Mouse (Mus musculus) kidney, postnatal 36 days (tissue): ENCODE measurements around the gene Tbcel.
A peak's percentile ranks its signal among the peaks of the same experiment; 100 is the strongest.

ENCODE experiments used
- DNase-seq, 2 experiments: peaks; one replicate each; pipeline ENCODE4 v3.0.0; 2021 to 2022; ENCODE audit warnings: mixed read lengths in 2 of 2

The Tbcel gene

DNA sequence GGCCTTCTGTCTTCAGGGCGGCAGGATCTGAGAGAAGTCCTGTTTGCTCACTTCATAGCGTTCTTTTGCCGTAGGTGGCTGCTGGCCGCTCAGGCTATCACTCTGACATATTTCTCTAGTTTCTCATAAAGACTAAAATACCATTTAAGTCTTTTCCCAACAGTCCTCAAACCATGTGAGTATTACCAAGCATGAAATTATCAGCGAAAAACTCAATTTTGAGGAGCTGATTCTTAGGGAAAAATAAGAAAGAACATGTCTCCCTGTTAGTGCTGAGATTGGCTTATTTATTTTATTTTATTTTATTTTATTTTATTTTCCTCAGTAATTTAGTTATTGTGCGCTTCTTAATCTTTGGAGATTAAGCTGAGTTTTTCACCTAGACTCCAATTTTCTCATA, at the start of gene Tbcel:
Tbcel (minus strand) TSS at position 101 of the 400 bp plus-strand sequence.
- DNase-seq, result no peak

GRCm38 (mm10) chr9:42555186-42555585, 47.6 kb upstream of the Tbcel start:
- DNase-seq, result no peak

DNA sequence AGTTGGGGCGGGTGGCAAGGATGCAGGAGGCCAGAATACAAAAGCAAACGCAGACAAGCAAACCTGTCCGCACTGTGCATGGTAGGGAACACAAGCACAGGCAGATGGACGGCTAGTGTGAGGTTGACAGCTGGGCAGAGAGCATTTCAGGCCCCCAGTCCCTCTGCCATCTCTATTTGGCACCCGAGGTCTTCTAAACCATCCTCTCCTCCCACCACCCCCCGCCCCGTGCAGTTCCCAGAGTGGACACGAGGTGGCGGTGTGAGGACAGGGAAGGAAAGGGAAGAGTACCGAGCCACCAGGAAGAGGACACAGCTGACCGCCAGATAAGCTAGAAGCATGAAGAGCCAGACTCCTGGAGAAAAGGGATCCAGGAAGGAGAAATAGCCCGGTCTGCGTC, 42.5 kb upstream of the Tbcel start:
- DNase-seq, result peak; percentile 20 to 83

GRCm38 (mm10) chr9:42548981-42549380, 41.4 kb upstream of the Tbcel start:
- no peak for DNase-seq

GRCm38 (mm10) chr9:42544521-42544920, 36.9 kb upstream of the Tbcel start:
- DNase-seq, result no peak

- no peak for DNase-seq
These were observed 25.9 kb upstream of the Tbcel start for GRCm38 (mm10) chr9:42533491-42533890.

GRCm38 (mm10) chr9:42533041-42533440, 25.4 kb upstream of the Tbcel start:
- no peak for DNase-seq

GRCm38 (mm10) chr9:42531951-42532350, 24.3 kb upstream of the Tbcel start:
- no peak for DNase-seq

GRCm38 (mm10) chr9:42530221-42531152, 22.9 kb upstream of the Tbcel start:
- no peak for DNase-seq

GRCm38 (mm10) chr9:42520587-42521084, 13.0 kb upstream of the Tbcel start:
- peak; percentile 26 to 47 for DNase-seq

- DNase-seq, result no peak
These were observed 10.6 kb upstream of the Tbcel start for GRCm38 (mm10) chr9:42518163-42518562.

- DNase-seq, result peak; percentile 6 to 24
These were observed 5.5 kb upstream of the Tbcel start for GRCm38 (mm10) chr9:42513159-42513558.

DNA sequence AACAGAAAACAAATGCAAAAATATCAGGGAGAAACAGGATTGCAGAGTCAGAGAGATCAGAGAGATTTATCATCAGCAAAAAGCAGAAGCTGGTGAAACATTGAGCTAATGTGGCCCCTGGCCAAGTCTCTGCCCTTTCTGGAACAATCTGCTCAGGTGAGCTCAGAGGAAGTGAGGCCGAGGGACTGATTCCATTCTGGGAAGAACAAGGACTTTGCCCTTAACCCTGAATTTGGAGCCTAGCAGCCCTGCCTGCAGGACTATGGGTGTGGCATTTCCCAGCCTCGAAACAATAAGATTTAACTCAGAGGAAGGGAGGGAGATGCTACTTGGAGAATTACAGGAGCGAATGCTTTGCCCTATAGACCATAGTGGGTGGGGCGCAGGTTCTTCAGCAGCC, 4.7 kb upstream of the Tbcel start:
- peak; percentile 86 to 89 for DNase-seq

DNA sequence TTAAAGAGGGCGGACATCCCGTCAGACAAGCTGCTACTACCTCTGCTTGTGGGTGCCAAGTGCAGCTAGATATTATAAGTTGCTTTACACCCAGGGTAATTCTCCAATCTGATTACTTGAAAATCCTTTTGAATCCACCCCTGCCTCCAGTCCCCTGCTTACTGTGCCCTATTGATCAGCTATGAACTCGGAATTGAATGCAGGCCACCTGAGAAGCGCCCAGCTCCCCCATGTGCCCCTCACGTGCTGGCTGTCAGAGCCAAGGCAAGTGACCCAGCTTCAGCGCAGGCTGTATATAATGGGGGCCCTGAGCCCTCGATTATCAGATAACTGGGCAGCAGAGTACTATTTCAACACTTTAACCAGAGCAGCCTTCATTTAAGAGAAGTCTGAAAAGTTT, 626 bp upstream of the Tbcel start:
- no peak for DNase-seq

DNA sequence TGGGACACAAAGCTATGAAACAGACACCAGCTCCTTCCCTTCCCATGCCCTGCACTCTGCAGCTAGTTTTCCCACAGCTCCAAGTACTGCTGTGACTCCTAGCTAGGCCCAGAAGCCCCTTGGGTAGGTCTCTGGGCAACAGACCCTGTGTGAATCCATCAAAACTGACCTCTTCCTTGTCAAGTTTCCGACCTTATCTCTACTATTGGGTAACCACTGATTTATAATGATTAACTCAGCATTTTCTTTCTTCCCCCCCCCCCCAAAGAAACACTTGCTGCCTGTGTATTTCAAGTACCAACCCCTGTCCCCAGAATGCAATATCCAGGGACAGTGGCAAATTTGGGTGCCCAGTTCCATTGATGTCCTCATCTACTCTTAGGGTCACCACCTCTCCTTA, 587 bp downstream of the Tbcel start:
- no peak for DNase-seq

- DNase-seq, result peak; percentile 62 to 63
These were observed 2.6 kb downstream of the Tbcel start for GRCm38 (mm10) chr9:42504971-42505510.

- DNase-seq, result no peak
These were observed 3.0 kb downstream of the Tbcel start for GRCm38 (mm10) chr9:42504559-42504958.

DNA sequence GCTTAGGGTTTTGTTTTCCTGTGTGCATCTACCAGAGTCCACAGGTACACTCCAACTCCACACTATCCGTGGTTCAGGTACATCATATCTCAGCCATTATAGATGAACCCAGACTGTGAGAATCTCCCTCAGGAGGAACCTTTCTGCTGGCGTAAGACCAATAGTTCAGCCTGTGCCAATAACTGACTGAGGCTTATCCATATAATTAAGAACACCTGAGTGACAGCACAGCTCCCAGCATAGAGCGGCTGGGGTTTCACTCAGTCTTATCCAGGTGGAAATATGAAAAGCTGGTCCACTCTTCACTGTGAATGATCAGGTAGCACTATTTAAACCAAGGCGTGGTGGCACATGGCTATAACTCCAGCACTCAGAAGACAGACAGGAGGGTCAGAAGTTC, 3.9 kb downstream of the Tbcel start:
- DNase-seq, result no peak

DNA sequence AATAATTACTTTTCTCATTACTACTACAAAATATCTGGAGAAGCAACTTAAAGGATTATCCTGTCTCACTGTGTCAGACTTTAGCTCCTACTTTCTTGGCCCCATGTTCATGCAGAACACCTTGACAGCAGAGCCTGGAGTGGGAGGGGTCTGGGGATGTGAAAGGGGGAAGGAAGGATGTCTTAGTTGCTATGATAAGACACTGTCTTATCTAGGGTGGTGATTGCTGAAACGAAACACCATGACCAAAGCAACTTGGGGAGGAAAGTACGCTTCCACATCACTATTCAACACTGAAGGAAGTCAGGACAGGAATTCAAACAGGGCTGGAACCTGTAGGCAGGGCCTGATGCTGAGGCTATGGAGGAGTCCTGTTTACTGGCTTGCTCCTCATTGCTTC, 11.3 kb downstream of the Tbcel start:
- DNase-seq, result no peak

DNA sequence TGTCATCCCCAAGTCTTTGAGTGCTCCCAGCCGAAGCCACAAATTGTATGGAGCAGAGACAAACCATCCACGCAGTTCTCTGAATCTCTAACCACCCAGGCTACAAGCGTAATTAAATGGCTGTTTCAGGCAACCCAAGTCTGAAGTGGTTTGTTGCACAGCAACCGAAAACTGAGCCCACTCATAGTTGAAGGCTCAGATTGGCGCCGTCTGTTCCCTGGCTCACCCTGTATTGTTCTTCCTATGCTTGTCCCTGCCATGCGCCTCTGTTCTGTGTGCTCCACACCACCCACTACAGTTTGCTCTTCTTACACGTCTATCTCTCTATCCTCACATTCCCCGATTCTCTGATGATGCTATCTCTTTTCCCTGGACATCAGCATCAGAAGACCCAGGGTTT, 15.8 kb downstream of the Tbcel start:
- DNase-seq, result no peak

DNA sequence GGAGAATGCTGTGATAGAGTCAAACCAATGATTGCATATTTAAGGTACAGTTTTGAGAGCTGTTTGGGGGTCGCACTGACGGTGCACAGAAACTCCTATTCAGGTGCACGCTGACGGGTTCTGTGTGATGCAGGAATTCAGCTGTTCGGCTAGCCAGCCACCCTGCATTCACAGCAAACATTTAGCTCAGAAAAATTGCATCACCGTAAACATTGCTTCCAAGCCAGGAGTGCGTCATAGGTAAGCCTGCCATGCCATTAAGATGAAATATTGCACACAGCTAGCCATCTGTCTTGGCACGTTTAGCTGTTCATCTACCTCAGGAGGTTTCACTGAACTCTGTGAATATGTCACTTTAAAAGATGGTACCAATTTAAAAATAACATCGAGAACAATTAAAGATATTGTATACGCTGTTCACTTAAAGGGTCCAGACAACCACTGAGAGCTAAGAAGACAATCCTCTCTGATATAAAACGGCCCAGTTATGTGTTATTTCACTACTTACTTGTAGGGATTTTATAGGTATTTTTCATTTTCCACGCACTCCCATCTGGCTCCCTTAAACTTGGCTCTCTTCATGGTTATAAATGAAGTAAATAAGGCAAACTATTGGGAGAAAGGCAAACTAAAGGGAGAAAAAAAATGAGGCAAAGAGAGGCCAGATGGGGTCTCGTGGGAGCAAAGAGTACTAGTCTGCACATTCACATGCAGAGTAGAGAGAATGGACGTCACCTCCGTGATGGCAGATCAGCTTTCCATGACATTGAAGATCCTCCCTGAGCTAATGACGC, 16.8 kb downstream of the Tbcel start:
- no peak for DNase-seq

GRCm38 (mm10) chr9:42488071-42488470, 19.5 kb downstream of the Tbcel start:
- no peak for DNase-seq

DNA sequence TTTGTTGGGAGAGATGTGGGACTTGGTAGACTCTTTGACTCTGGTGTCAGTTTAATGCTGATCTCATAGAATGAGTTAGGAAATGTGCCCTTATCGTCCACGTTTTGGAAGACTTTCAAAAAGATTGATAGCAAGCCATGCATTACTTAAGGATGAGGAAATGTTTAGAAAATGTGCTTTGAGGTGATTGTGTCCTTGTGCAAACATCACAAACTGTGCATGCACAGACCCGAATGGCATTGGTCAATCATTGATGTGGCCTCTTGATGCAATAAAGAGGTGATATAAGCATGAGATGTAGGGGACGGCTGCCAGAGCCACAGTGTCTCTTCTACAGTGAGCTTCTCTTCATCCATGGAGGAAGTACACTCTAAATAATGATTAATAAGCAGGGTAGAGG, 20.7 kb downstream of the Tbcel start:
- no peak for DNase-seq
